Mouse (Mus musculus): ENCODE data around the gene Mycn. TPM values are rescaled to one million over a fixed set of nuclear protein-coding genes. Genes with fewer than 3 reads are reported as not detected.

The Mycn gene
- polyA plus RNA-seq, 1 experiment from 2014 or later, result 4.9 TPM

DNA sequence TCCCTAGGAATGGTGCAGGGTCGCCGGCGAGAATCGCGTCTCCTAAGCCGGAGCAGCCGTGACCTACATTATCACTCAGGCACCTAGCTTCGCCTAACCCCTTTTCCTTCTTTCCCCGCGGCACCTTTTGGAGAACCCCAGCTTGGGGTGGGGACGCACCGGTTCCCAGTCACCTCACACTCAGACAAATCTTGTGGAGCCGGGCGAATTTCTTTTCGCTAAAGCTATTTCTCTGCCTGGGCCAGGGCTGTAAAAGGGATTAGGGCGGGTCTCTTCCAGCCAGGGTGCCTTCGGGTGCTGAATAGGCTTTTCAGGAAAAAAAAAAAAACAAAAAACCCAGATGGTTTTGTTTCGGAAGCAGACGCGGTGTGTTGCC is 597 bp downstream of the Mycn start:
- H3K27me3 ChIP-seq, result peaks cover 86% of the 10 kb centered on the region
- ATAC-seq (ENCODE audit: insufficient read depth), result no peak
- H3K4me2 ChIP-seq, result peak overlapping the region; percentile 78
- H3K9ac ChIP-seq, result peak overlapping the region; percentile 21; the same call in 1 of the 2 replicates
- no peak overlapping the region for H3K27ac ChIP-seq (replicated peaks)
- H3K36me3 ChIP-seq (replicated peaks), result 0 out of 2 replicates have a peak, but pooled peaks cover 5% of the 10 kb centered on the region
- peak overlapping the region; percentile 60 for H3K4me3 ChIP-seq (replicated peaks)
- no peaks in the 10 kb centered on the region for H3K9me3 ChIP-seq (replicated peaks)
- WGBS (ENCODE audit: insufficient replicate concordance), result 1% methylated on average over 20 of the region's 20 CpGs
- peaks cover 22% of the 10 kb centered on the region for H3K4me1 ChIP-seq (replicated peaks)

DNA sequence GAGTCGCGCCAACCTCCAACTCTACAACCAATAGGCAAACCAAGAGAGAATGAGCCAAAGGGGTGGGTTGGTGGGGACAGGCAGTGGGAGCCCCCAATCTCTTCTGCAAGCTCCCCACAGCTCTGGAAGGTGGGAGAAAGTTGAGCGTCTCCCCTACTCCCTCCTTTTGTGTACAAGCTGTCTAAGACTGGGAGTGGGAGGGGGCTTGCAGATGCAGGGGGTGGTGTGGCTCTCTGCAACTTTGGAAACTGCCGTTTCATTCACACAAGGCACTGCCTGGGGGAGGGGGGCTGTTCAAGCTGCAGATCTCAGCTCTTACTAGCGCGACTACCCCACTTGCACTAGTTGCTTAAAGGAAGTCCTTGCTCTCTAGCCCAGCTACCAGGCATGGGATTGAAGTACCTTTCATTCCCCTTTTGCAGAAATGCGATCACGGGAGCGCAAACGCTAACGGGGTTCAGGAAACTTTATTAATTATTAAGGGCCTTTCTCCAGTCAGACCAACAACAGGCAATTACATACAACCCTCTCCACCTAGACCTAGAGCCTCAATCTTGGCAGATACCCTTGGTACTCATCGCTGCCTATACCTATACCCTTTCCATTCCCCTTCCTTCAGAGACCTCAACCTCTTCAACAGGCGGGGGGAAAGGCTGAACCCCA is 1.1 kb downstream of the Mycn start:
- Histone ChIP-seq H3K27ac (replicated peaks) (no peak overlapping the region), H3K4me1 (replicated peaks) (peaks cover 22% of the 10 kb centered on the region), H3K36me3 (replicated peaks) (0 out of 2 replicates have a peak, but pooled peaks cover 5% of the 10 kb centered on the region), H3K9ac (peak overlapping the region; percentile 21; the same call in 1 of the 2 replicates), H3K27me3 (peaks cover 84% of the 10 kb centered on the region), H3K4me3 (replicated peaks) (peak overlapping the region; percentile 60), H3K4me2 (peak overlapping the region; percentile 78), H3K9me3 (replicated peaks) (no peaks in the 10 kb centered on the region)
- 0% methylated on average over 13 of the region's 13 CpGs for WGBS (ENCODE audit: insufficient replicate concordance)
- ATAC-seq (ENCODE audit: insufficient read depth), result no peak

DNA sequence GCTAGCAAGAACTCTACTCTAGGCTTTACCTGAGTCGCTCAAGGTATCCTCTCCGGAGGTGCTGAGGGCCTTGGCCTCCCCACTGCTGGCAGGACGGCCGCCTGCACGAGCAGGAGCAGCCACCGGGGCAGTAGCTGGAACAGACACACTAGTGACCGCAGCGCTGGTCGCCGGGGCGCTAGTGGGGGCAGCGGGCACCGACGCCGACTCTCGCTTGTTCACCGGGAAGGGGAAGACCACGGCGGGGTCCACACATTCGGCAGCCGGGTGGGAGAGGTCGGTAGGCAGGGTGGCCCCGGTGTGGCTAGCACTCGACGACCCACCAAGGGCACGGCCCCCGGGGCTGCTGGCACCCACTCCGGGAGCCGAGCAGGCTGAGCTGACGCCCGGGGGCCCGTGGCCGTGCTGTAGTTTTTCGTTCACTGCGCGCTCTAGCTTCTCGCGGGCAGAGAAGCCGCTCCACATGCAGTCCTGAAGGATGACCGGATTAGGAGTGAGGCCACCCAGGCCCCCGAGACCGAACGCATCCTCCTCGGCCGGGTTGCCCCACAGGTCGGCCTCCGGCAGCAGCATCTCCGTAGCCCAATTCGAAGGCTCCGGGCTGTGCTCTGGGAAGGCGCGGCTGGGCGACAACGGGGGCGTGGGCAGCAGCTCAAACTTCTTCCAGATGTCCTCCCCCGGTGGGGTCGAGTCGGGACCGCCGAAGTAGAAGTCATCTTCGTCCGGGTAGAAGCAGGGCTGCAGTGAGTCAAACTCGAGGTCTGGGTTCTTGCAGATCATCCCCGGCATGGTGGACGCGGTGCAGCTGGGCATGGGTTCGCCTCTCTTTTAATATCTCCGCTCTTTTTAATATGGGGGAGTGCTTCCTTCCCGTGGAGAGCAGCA is 1.9 kb downstream of the Mycn start:
- peaks cover 80% of the 10 kb centered on the region for H3K27me3 ChIP-seq
- peak overlapping the region; percentile 60 for H3K4me3 ChIP-seq (replicated peaks)
- H3K9me3 ChIP-seq (replicated peaks), result no peaks in the 10 kb centered on the region
- H3K9ac ChIP-seq, result no peak overlapping the region
- ATAC-seq (ENCODE audit: insufficient read depth), result no peak
- no peak overlapping the region for H3K27ac ChIP-seq (replicated peaks)
- H3K4me1 ChIP-seq (replicated peaks), result peaks cover 22% of the 10 kb centered on the region
- WGBS (ENCODE audit: insufficient replicate concordance), result under 1% methylated on average over 69 of the region's 69 CpGs
- H3K4me2 ChIP-seq, result peak overlapping the region; percentile 78
- 0 out of 2 replicates have a peak, but pooled peaks cover 5% of the 10 kb centered on the region for H3K36me3 ChIP-seq (replicated peaks)

DNA sequence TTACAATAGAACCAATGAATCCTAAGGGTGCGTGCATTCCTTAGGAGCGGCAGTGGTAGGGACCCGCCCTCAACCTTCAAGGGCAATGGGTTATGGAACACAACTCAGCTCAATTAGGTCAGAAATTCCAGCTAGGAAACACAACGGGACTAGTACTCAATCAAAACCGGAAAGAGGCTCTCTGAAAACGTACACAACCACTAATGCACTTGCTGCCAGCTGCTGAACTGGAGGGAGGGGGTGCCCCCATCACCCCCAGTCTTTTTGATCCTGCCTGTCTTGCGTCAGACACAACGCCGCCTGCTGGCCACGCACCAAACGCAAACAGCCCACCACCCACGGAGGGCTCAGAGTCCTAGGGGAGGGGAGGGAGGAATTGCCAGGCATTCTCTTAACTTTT is 2.9 kb downstream of the Mycn start:
- H3K9ac ChIP-seq, result no peak overlapping the region
- no peak for ATAC-seq (ENCODE audit: insufficient read depth)
- peak overlapping the region; percentile 60 for H3K4me3 ChIP-seq (replicated peaks)
- peaks cover 75% of the 10 kb centered on the region for H3K27me3 ChIP-seq
- WGBS (ENCODE audit: insufficient replicate concordance), result under 1% methylated on average over 12 of the region's 12 CpGs
- H3K9me3 ChIP-seq (replicated peaks), result no peaks in the 10 kb centered on the region
- H3K4me2 ChIP-seq, result peak overlapping the region; percentile 78
- H3K4me1 ChIP-seq (replicated peaks), result peaks cover 22% of the 10 kb centered on the region
- H3K36me3 ChIP-seq (replicated peaks), result 0 out of 2 replicates have a peak, but pooled peaks cover 5% of the 10 kb centered on the region
- no peak overlapping the region for H3K27ac ChIP-seq (replicated peaks)

DNA sequence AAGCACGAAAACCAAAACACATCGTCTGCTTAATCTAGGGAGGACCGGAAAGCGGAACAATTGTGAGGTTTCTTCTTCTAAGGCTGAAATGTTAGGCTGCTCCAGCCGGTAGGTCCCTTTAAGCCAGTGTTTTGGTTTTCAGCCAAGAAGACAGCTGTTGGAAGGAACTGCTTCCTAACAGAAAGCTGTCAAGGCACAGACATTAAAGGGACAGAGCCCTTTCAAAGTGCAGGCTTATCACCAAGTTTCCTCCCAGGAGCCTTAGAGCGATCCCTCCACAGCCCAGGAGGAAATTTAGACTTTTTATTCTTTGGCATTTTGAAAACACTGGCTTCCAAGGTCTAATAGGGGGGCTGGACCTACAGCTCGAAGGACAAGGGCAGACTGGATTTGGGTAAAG is 3.4 kb downstream of the Mycn start:
- no peak for ATAC-seq (ENCODE audit: insufficient read depth)
- Histone ChIP-seq H3K27ac (replicated peaks) (no peak overlapping the region), H3K36me3 (replicated peaks) (0 out of 2 replicates have a peak, but pooled peaks cover 5% of the 10 kb centered on the region), H3K27me3 (peaks cover 70% of the 10 kb centered on the region), H3K4me2 (peak overlapping the region; percentile 78), H3K4me1 (replicated peaks) (peaks cover 22% of the 10 kb centered on the region), H3K4me3 (replicated peaks) (peak overlapping the region; percentile 60), H3K9ac (no peak overlapping the region), H3K9me3 (replicated peaks) (no peaks in the 10 kb centered on the region)
- 10% methylated on average over 7 of the region's 7 CpGs for WGBS (ENCODE audit: insufficient replicate concordance)

DNA sequence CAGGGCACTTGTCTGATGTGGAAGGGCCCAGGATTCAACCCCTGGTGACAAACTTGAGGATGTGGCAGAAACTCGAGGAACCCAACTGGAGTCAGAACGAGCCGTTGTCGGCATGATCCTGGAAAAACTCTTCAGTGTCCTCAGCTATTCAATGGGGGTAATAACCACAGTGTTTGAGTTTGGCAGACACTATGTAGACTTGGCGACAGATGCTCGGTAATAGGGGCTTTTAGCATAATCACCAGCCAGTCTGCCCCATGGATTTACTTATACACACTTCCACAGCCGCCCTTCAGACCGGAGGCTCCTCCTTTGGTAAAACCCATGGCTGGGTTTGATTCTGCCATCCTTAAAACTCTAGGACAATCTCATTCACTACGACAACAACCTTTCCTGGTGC is 4.0 kb downstream of the Mycn start:
- H3K36me3 ChIP-seq (replicated peaks), result 0 out of 2 replicates have a peak, but pooled peaks cover 5% of the 10 kb centered on the region
- H3K4me1 ChIP-seq (replicated peaks), result peaks cover 22% of the 10 kb centered on the region
- no peaks in the 10 kb centered on the region for H3K9me3 ChIP-seq (replicated peaks)
- WGBS (ENCODE audit: insufficient replicate concordance), result 26% methylated on average over 9 of the region's 9 CpGs
- H3K4me3 ChIP-seq (replicated peaks), result no peak overlapping the region
- no peak overlapping the region for H3K27ac ChIP-seq (replicated peaks)
- H3K9ac ChIP-seq, result no peak overlapping the region
- peaks cover 64% of the 10 kb centered on the region for H3K27me3 ChIP-seq
- ATAC-seq (ENCODE audit: insufficient read depth), result no peak
- H3K4me2 ChIP-seq, result peak overlapping the region; percentile 78; the same call in 1 of the 2 replicates

DNA sequence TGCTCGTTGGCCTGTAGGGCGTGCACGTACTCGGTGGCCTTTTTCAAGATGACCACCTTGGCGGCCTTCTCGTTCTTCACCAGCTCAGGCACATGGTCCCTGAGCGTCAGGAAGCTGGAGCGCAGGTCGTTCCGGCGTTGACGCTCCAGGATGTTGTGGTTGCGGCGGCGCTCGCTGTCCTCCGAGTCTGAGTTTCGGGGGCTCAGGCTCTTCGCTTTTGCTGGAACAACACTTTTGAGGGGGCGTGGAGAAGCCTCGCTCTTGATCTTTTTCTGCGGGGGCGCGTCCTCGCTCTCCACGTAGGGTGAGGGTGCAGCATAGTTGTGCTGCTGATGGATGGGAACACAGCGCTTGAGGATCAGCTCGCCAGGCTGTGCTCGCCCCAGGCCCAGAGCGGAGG is 4.6 kb downstream of the Mycn start:
- Histone ChIP-seq H3K27ac (replicated peaks) (no peak overlapping the region), H3K4me1 (replicated peaks) (peaks cover 22% of the 10 kb centered on the region), H3K36me3 (replicated peaks) (0 out of 2 replicates have a peak, but pooled peaks cover 5% of the 10 kb centered on the region), H3K27me3 (peaks cover 58% of the 10 kb centered on the region), H3K9ac (no peak overlapping the region), H3K4me3 (replicated peaks) (no peak overlapping the region), H3K4me2 (no peak overlapping the region; the same call in 1 of the 2 replicates), H3K9me3 (replicated peaks) (no peaks in the 10 kb centered on the region)
- 55% methylated on average over 30 of the region's 30 CpGs for WGBS (ENCODE audit: insufficient replicate concordance)
- ATAC-seq (ENCODE audit: insufficient read depth), result no peak

DNA sequence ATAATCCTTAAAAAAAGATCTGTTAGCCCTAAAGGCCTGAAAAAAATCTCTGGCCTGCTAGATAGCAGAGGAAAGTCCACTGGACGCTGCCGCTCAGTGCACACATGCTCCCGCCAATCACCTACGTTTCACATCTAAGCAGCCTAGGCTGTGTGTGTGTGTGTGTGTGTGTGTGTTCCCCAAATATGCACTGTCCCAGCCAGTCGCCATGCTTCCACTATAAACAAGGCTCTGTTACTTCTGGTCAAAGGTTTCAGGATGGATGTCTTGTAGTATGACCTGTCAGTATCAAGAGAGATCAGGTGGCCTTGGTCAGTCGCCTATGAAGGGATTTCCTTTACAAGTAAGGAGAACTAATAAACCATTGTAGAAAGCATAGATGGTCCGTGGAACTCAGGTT is 9.5 kb downstream of the Mycn start:
- ATAC-seq (ENCODE audit: insufficient read depth), result 0 out of 2 replicates have a peak, but pooled peaks have one; percentile 40
- Histone ChIP-seq H3K27me3 (peaks cover 9% of the 10 kb centered on the region), H3K36me3 (replicated peaks) (0 out of 2 replicates have a peak, but pooled peaks cover 4% of the 10 kb centered on the region), H3K9ac (no peak overlapping the region), H3K4me1 (replicated peaks) (no peaks in the 10 kb centered on the region), H3K4me3 (replicated peaks) (no peak overlapping the region), H3K4me2 (no peak overlapping the region), H3K27ac (replicated peaks) (no peak overlapping the region), H3K9me3 (replicated peaks) (no peaks in the 10 kb centered on the region)
- WGBS (ENCODE audit: insufficient replicate concordance), result 50% methylated on average over 7 of the region's 7 CpGs

DNA sequence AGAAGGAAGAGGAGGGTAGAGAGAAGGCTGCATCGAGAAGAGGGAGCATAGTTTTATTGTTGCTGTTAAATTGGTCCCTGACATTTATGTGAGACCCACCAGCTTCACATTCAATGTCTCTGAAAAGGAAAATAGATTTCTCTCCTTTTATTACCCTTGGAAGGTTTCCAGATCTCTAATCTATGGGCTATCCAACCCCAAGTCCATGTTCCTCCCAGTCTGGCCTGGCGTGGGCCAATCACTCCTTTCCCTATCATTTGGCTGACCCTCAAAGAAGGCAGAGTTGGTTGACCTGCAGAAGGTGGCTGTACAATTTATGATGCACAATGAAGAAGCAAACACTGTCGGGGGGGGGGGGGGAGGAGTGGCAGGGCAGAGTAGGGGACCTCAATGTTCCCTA is 13.5 kb downstream of the Mycn start:
- no peak overlapping the region for H3K9ac ChIP-seq
- 45% methylated on average over 3 of the region's 3 CpGs for WGBS (ENCODE audit: insufficient replicate concordance)

DNA sequence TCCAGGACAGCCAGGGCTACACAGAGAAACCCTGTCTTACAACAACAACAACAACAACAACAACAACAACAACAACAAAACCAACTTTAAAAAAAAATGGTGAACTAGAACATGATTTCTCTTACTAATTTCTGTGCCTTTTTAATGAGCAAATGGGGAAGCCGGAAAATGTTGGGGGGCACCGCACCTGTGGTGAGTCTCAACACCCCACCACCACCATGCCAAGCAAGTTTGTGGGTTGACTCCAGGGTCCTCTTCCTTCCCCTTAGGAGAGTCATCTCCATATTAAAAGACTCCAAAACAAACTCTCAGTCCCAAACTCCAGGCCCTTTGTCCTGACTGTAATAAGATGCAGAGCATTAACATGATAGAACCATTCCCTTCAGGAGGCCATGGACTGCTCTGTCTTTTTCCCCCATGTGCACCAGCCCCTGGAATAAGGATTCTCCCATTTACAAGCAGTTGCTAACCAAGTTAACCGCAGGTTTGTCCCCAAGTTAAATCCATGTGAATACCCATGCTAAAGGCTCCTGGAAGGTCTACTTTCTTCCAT is 14.7 kb downstream of the Mycn start:
- Histone ChIP-seq H3K27me3 (no peaks in the 10 kb centered on the region), H3K4me1 (replicated peaks) (no peaks in the 10 kb centered on the region), H3K4me3 (replicated peaks) (no peak overlapping the region), H3K9me3 (replicated peaks) (no peaks in the 10 kb centered on the region), H3K36me3 (replicated peaks) (no peaks in the 10 kb centered on the region), H3K4me2 (no peak overlapping the region), H3K9ac (no peak overlapping the region), H3K27ac (replicated peaks) (no peak overlapping the region)
- 86% methylated on average over 3 of the region's 3 CpGs for WGBS (ENCODE audit: insufficient replicate concordance)
- no peak for ATAC-seq (ENCODE audit: insufficient read depth)

More for the DNA sequence above, 13.5 kb downstream of the Mycn start:
- no peaks in the 10 kb centered on the region for H3K27me3 ChIP-seq
- no peak for ATAC-seq (ENCODE audit: insufficient read depth)
- H3K4me2 ChIP-seq, result no peak overlapping the region
- no peaks in the 10 kb centered on the region for H3K4me1 ChIP-seq (replicated peaks)
- no peaks in the 10 kb centered on the region for H3K9me3 ChIP-seq (replicated peaks)
- H3K4me3 ChIP-seq (replicated peaks), result no peak overlapping the region
- no peak overlapping the region for H3K27ac ChIP-seq (replicated peaks)
- no peaks in the 10 kb centered on the region for H3K36me3 ChIP-seq (replicated peaks)

DNA sequence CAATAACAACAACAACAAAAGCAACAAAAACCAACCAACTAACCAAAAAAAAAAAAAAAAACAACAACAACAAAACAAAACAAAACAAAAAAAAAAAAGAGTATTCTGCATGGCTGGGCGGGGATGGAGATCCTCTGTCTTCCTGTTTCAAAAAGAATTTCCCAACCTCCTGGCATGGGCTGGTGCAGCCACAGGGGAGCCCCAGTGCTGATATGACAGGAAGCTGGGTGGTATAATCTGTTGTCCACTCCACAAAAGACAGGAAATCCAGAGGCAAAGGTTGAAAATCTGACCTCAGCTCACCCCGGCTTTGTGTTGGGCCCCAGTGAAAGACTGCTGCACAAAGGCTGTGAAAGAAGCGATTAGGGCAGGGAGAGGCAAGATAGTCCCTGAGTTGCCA is 17.3 kb downstream of the Mycn start:
- Histone ChIP-seq H3K27ac (replicated peaks) (no peak overlapping the region), H3K9ac (no peak overlapping the region), H3K4me3 (replicated peaks) (no peak overlapping the region), H3K36me3 (replicated peaks) (no peaks in the 10 kb centered on the region), H3K9me3 (replicated peaks) (no peaks in the 10 kb centered on the region), H3K4me2 (no peak overlapping the region), H3K27me3 (no peaks in the 10 kb centered on the region), H3K4me1 (replicated peaks) (peaks cover 6% of the 10 kb centered on the region; the same call in 1 of the 2 replicates)
- no peak for ATAC-seq (ENCODE audit: insufficient read depth)
- WGBS (ENCODE audit: insufficient replicate concordance), result 44% methylated on average over 3 of the region's 3 CpGs

Measured in liver, embryonic 15.5 days (tissue).